Mouse (Mus musculus): Measurements from ENCODE around the gene Ctse. TPM values are rescaled to one million over a fixed set of nuclear protein-coding genes. Genes with fewer than 3 reads are reported as not detected.
A peak's percentile ranks its signal among the peaks of the same experiment; 100 is the strongest.

Ctse gene
- total and polyA plus RNA-seq, 3 experiments, result 55.2 to 92.7 TPM; not detected in 1

DNA sequence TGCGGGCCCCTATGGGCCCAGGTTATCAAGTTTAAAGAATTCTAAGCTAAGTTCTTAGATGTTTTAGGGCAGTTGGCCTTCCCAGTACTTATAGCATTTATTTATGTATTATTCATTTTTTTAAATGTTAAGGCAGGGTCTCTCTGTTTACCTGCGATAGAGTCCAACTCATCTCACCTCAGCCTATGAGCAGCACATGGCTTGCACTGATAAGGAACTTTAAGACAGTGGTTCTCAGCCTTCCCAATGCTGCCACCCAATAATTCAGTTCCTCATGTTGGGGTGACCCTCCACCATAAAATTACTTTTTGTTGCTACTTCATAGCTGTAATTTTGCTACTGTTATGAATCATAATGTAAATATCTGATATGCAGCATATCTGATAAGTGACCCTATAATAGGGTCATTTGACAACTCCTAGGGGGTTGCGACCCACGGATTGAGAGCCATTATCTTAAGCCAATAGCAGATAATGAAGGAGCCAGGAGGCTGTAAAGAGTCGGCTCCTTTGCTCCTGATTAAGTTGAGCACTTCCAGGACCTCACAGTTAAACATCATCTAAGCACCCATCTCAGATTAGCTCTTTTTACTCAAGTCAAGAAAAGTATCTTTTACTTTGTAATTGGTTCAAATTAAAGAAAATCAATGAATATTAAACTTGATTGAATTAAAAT lies 21.4 kb upstream of the Ctse start:
- 0 out of 4 replicates have a peak, but pooled peaks cover 0 to 1% of the 10 kb centered on the region in 2 experiments for H3K27me3 ChIP-seq (ENCODE audit: control insufficient read depth in 1 of 2, insufficient read depth in 2 of 2, low read length in 2 of 2)
- peak; percentile 87 for DNase-seq (ENCODE audit: low read depth, low spot score)
- peak overlapping the region; percentile 84 for H3K27ac ChIP-seq (ENCODE audit: control insufficient read depth, low read depth, low read length)
- H3K9me3 ChIP-seq (replicated peaks; ENCODE audit: insufficient read depth, low read length), result no peaks in the 10 kb centered on the region
- H3K4me3 ChIP-seq (ENCODE audit: control insufficient read depth in 1 of 2, insufficient read depth in 1 of 2, low read depth in 2 of 2, low read length in 2 of 2), result no peak overlapping the region
- peaks cover 5 to 23% of the 10 kb centered on the region in 2 experiments for H3K4me1 ChIP-seq (ENCODE audit: control insufficient read depth in 1 of 2, insufficient read depth in 2 of 2, low read length in 2 of 2)
- TF ChIP-seq MYC (IDR thresholded peaks at IDR 0.05; ENCODE audit: low read depth, low read length) (peak; percentile 74; the same call in 1 of the 2 replicates), SIN3A (IDR thresholded peaks at IDR 0.05; ENCODE audit: low read length) (peak; percentile 57), SMC3 (IDR thresholded peaks at IDR 0.05; ENCODE audit: low read depth, low read length) (no peak), TCF12 (IDR thresholded peaks at IDR 0.05; ENCODE audit: low read depth, low read length) (peak; percentile 96), ELF1 (IDR thresholded peaks at IDR 0.05; ENCODE audit: low read depth, low read length) (0 out of 2 replicates have a peak, but pooled peaks have one; percentile 11), EP300 (IDR thresholded peaks at IDR 0.05; ENCODE audit: low read depth in 1 of 2, low read length in 2 of 2) (peak; percentile 91 to 95), RCOR1 (IDR thresholded peaks at IDR 0.05; ENCODE audit: low read depth, low read length) (peak; percentile 66; the same call in 1 of the 2 replicates), ETS1 (IDR thresholded peaks at IDR 0.05; ENCODE audit: low read depth, low read length) (peak; percentile 67; the same call in 1 of the 2 replicates), MAX (IDR thresholded peaks at IDR 0.05; ENCODE audit: low read length) (0 out of 2 replicates have a peak, but pooled peaks have one; percentile 34), TAL1 (IDR thresholded peaks at IDR 0.05; ENCODE audit: low read length) (peak; percentile 93), ZC3H11A (IDR thresholded peaks at IDR 0.05; ENCODE audit: low read depth, low read length) (no peak), TBP (IDR thresholded peaks at IDR 0.05; ENCODE audit: low read depth, low read length) (0 out of 2 replicates have a peak, but pooled peaks have one; percentile 18), ZNF384 (IDR thresholded peaks at IDR 0.05; ENCODE audit: low read depth, low read length) (peak; percentile 86), GATA1 (IDR thresholded peaks at IDR 0.05; ENCODE audit: low read depth, low read length) (peak; percentile 96), MXI1 (IDR thresholded peaks at IDR 0.05; ENCODE audit: low read depth, low read length) (peak; percentile 62), USF1 (IDR thresholded peaks at IDR 0.05; ENCODE audit: low read depth, low read length) (no peak)
- peak overlapping the region; percentile 20; the same call in 1 of the 2 replicates for H3K9ac ChIP-seq (ENCODE audit: control insufficient read depth, low read depth, low read length, poor library complexity, severe bottlenecking)
- H3K36me3 ChIP-seq (ENCODE audit: control insufficient read depth in 1 of 2, insufficient read depth in 2 of 2, low read length in 2 of 2), result peaks cover 0 to 18% of the 10 kb centered on the region in 2 experiments; a peak in 2 of 4 replicates
- no peaks in the 10 kb centered on the region for H3K79me2 ChIP-seq (ENCODE audit: control insufficient read depth, insufficient read depth, low read length, poor library complexity)

DNA sequence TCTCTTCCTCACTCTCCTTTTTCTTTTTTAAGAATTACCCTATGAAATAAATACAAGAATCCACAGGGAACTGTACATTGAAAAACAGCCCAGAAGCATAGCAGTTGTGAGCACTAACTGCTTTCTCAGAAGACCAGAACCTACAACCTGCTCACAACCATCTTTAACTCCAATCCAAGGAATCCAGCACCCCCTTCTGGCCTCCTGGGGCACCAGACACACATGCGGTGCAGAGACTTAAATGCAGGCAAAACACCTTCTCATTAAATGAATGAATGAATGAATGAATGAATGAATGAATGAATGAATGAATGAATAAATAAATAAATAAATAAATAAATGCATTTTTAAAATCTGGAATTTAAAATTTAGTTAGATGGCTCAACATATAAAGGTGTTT lies 19.5 kb upstream of the Ctse start:
- DNase-seq (ENCODE audit: low read depth, low spot score), result peak; percentile 36
- Histone ChIP-seq H3K9ac (ENCODE audit: control insufficient read depth, low read depth, low read length, poor library complexity, severe bottlenecking) (no peak overlapping the region), H3K79me2 (ENCODE audit: control insufficient read depth, insufficient read depth, low read length, poor library complexity) (no peaks in the 10 kb centered on the region), H3K36me3 (ENCODE audit: control insufficient read depth in 1 of 2, insufficient read depth in 2 of 2, low read length in 2 of 2) (peaks cover 0 to 18% of the 10 kb centered on the region in 2 experiments; a peak in 2 of 4 replicates), H3K4me1 (ENCODE audit: control insufficient read depth in 1 of 2, insufficient read depth in 2 of 2, low read length in 2 of 2) (peaks cover 5 to 20% of the 10 kb centered on the region in 2 experiments), H3K27ac (ENCODE audit: control insufficient read depth, low read depth, low read length) (no peak overlapping the region), H3K4me3 (ENCODE audit: control insufficient read depth in 1 of 2, insufficient read depth in 1 of 2, low read depth in 2 of 2, low read length in 2 of 2) (no peak overlapping the region), H3K9me3 (replicated peaks; ENCODE audit: insufficient read depth, low read length) (no peaks in the 10 kb centered on the region), H3K27me3 (ENCODE audit: control insufficient read depth in 1 of 2, insufficient read depth in 2 of 2, low read length in 2 of 2) (0 out of 4 replicates have a peak, but pooled peaks cover 0 to 1% of the 10 kb centered on the region in 2 experiments)
- TF ChIP-seq SMC3 (IDR thresholded peaks at IDR 0.05; ENCODE audit: low read depth, low read length) (peak; percentile 21), POLR2AphosphoS2 (IDR thresholded peaks at IDR 0.05; ENCODE audit: low read length) (no peak), CHD1 (IDR thresholded peaks at IDR 0.05; ENCODE audit: low read depth, low read length) (no peak), HCFC1 (IDR thresholded peaks at IDR 0.05; ENCODE audit: low read depth, low read length) (no peak), MAX (IDR thresholded peaks at IDR 0.05; ENCODE audit: low read length) (no peak), JUND (IDR thresholded peaks at IDR 0.05; ENCODE audit: low read depth, low read length) (no peak), CTCF (IDR thresholded peaks at IDR 0.05 in 2 of 3, conservative IDR thresholded peaks at IDR 0.05 in 1 of 3; ENCODE audit: control insufficient read depth in 1 of 3, insufficient read depth in 1 of 3, low read depth in 2 of 3, low read length in 3 of 3, poor library complexity in 1 of 3, severe bottlenecking in 1 of 3) (peak in 2 of 3 experiments; percentile 45 to 51; a peak in 4 of 6 replicates), MEF2A (IDR thresholded peaks at IDR 0.05; ENCODE audit: extremely low read depth, insufficient replicate concordance, low read depth, low read length, poor library complexity, severe bottlenecking) (no peak), RAD21 (IDR thresholded peaks at IDR 0.05; ENCODE audit: low read depth, low read length) (peak; percentile 35), NRF1 (IDR thresholded peaks at IDR 0.05; ENCODE audit: insufficient read depth, low read depth, low read length, poor library complexity, severe bottlenecking) (no peak), ELF1 (IDR thresholded peaks at IDR 0.05; ENCODE audit: low read depth, low read length) (no peak), ZC3H11A (IDR thresholded peaks at IDR 0.05; ENCODE audit: low read depth, low read length) (0 out of 2 replicates have a peak, but pooled peaks have one; percentile 7)

Measured in MEL (cell line).